Mouse (Mus musculus): ENCODE data around the gene Mboat1.

Gene Mboat1

DNA sequence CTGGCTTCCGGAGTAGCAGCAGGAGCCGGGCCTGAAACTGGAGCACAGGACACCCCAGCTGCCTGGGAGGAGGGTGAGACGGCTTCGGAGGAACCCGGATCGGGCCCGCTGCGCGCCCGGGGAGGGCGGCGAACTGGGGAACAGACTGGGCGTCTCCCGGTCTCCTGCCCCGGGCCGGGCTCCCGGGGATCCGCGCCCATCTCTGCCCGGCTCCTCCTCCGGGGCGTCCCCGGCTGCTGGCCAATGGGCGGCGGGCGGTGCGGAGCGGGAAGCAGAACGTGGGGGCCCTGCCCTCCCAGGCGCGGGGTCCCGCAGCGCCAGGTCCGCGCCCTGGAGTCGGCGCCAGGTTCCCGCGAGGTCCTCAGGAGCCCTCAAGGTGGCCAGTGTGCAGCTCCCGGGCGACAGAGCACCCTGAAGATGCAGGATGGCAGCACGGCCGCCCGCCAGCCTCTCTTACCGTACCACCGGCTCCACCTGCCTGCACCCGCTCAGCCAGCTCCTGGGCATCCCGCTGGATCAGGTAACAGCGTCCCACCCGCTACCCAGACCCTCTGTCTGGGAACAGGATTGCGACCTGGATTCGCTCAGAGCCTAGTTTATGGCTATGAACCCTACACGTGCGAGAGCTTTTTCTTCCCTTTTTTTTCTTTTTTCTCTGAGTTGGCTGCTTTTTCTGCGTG lies at the start of gene Mboat1:
Mboat1 (plus strand) TSS at position 247 of the 680 bp plus-strand sequence.
- DNase-seq = peak; percentile 74 to 87

GRCm38 (mm10) chr13:30093086-30093485 lies 43.2 kb upstream of the Mboat1 start:
- DNase-seq = peak; percentile 1 to 17

DNA sequence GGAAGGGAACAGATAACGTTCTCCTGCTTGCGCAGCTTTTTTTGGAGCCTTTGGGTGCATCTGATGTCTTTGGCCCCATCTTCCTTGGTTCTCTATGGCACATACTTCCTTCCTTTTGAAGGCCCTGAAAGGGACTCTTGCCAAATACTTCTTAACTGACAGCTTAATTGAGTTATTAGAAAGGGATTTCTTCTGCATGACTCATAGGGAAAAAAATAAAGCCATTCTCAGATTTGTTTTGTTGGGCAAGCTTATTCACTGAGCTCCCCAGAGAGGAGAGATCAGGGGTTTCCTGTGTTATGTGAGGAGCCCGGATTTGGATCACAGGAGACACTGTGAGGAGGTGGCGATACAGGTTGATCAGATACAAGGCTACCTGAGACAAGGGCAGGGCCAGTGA lies 40.4 kb upstream of the Mboat1 start:
- DNase-seq = peak in 1 of 2 experiments; percentile 14

DNA sequence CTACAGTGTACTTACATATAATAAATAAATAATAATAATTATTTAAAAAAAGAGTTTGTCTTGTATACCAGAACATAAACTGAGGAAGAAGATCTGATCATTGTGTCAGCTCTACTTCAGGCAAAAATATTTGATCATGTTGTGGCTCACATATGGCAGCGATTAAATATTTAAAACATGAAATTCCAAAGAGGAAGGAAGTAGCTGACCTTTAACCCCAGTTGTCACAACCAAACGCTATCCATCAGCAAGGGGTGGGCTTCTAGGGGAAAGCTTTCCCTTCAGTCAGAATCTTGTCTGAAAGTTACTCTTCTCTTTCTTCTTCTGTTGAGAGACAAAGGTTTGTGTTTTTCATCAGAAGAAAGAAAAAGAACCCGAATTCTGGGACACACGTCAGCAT lies 39.8 kb upstream of the Mboat1 start:
- no peak for DNase-seq

GRCm38 (mm10) chr13:30109001-30109600 lies 27.2 kb upstream of the Mboat1 start:
- DNase-seq = no peak

- DNase-seq = no peak
These were observed 20.5 kb upstream of the Mboat1 start for GRCm38 (mm10) chr13:30115792-30116191.

DNA sequence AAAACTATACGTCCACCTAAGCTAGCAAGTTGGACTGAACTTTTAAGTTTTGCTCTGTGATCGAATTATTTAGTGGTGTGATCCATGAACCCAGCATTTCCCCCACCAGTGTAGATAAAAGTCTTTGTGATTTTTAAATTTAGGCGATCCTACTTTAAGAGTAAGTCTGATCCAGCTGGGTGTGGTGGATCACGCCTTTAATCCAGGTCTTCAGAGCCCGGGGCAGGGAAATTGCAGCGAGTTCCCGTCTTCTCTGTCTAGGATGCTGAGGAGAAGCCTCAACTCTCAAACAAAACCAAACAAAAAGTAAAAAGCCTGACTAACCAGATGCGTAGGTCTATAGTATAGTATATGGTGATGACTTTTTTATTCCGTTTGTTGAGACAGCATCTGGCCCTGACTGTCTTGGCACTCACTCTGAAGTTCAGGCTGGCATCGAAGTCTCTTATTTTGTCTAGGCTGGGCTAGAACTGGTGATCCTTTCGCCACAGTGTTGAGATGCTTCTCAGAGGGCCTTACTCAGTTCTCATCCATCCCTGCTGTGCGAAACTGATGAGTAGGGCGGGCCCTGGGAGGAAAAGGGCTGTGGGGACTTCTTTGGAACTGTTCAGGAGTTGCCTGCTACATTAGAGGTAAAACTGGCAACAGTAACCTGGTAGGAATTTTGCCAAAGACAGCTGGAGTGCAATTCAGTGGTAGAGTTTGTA lies 787 bp downstream of the Mboat1 start:
- DNase-seq = no peak

DNA sequence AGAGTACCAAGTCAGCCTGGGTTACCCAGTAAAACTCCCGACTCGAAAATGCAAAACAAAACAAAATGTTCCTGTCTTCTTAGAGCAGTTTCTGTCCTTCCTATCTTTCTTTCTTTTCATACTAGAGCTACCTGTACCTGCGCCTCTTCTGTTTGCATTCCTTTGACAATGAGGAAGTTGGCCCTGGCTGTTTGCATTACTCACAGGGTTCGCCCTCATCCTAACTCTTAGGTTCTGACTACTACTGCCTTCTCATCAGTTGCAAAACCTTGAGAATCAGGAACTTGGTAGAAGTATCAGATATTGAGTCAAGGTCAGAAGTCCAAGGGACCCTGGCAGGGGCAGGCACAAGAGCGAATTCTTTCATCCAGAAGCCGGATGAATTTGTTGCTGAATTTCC lies 1.7 kb downstream of the Mboat1 start:
- DNase-seq = no peak

DNA sequence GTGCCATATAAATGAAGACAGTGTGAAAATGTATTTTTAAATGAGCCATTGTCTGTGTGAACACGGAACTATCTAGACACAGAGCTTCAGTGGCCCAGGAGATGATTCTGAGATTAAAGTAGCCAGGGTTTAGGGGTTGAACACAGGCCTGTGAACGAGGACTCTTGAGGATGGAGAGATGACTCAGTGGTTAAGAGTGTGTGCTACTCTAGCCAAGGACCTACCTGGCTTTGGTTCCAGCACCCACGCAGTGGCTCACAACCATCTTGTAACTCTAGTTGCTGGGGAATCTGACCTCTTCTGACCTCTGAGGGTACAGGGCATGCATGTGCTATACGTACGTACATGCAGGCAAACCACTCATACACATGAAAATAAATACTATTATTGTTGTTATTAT lies 3.9 kb downstream of the Mboat1 start:
- no peak for DNase-seq

DNA sequence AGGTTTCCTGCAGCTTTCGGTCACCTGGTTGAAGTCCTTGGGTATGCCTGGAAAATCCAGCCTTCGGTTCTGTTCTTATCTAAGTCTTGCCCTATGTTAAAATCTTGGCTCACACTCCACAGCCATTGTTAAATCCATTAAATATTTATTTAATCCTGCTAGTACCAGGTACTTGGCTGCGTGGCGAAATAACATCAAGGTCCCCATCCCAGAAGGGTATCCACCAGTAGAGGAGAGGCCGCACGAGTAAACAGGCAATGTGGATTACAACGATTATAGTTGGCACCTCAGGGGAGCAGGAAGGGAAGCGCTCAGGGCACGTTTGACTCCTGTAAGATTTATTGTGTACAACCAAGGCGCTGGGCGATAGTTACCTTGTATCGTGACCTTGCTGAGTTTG lies 4.4 kb downstream of the Mboat1 start:
- DNase-seq = peak in 1 of 2 experiments; percentile 8

- DNase-seq = no peak
These were observed 5.7 kb downstream of the Mboat1 start for GRCm38 (mm10) chr13:30141996-30142395.

- DNase-seq = peak; percentile 31 to 73
These were observed 10.2 kb downstream of the Mboat1 start for GRCm38 (mm10) chr13:30146468-30146867.

DNA sequence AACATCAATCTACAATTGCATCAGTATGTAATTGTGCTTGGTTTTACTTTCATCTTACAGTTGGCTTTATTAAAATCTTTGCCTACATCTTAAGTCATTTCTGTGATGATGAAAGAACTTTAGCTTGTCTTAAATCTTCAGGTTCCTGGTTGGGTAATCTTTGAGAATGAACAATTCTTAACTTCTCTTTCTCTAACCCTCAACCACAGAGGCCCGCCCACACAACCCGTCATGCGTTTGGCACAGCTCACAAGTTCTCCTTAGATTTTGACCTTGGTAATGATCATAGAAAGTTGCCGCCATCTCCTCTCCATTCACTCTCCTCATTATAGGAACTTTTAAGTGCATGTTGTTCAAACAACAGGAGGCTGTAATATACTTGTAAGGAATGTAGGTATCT lies 18.0 kb downstream of the Mboat1 start:
- no peak for DNase-seq

DNA sequence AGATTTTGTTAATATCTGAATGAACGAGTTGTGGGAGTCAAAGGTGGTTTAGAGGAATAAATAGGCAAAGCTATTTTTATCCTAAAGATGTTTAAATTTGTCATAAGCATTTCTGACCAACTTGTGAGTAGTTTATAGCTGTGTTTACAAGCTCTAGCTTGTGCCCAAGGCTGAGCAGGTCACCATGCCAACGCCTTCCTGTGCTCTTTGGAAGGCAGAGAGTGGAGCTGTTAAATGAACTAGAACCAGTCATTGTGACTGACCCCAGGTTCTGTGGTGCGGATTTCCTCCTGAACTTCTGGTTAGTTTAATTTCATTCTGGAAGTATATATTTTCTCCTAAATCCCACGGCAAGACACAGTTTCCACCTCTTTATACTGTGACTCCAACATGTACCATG lies 23.3 kb downstream of the Mboat1 start:
- DNase-seq = peak; percentile 59 to 61

DNA sequence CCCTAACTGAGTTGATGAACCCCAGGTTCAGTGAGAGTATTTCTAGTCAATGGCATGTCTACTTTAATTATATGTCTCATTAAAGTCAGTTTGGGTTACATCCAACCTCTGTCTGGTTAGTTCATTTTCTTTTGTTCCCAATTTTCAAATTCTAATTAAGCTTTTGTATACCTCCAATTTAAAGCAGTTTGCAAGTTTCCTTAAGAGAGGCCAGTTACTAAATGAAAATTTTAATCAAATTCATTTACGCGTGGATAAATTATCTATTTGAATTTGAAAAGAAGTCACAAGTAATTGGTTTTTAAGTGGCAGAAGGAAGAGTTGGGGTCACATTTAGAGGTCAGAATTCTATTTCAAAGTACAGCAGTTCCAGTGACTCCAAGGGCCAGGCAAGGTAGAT lies 27.2 kb downstream of the Mboat1 start:
- DNase-seq = no peak

GRCm38 (mm10) chr13:30166138-30167090 lies 30.1 kb downstream of the Mboat1 start:
- no peak for DNase-seq

DNA sequence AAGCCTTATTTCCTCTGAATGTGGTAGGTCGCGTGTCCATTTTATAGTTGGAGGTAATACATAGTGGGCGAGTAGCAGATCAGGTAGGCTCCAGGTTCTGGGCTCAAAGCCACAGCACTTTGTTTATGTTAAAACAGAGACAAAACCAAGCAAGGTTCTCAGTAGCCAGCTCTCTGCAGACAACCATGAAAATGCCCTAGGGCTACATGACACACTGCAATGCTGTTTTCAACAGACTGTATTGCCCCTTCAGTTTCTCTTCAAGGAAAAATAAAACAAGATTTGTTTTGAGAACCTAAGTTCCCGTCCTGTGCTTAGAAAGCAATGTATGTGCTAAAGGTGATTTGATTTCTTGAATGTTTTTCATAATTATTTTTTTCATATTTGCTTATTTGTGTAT lies 31.2 kb downstream of the Mboat1 start:
- no peak for DNase-seq

GRCm38 (mm10) chr13:30168803-30169202 lies 32.5 kb downstream of the Mboat1 start:
- DNase-seq = no peak

DNA sequence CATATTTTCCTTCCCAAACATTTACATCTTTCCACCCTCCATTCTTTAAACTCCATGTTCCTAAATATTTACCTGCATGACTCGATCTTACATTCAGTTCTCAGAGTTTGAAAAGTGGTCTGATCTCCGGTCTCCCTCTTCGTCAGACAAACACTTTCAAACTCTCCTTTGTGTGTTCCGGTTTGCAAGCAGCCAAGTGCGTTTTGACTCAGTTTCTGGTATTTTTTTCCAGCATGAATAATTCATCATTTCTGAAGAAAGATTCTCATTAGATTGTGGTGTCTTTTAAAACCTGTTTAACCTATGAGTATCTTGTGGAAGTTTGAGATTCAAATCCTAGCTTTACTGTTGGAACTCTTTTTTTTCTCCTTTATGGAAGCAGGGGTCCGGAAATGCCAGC lies 33.8 kb downstream of the Mboat1 start:
- no peak for DNase-seq

GRCm38 (mm10) chr13:30174586-30174985 lies 38.3 kb downstream of the Mboat1 start:
- DNase-seq = no peak

DNA sequence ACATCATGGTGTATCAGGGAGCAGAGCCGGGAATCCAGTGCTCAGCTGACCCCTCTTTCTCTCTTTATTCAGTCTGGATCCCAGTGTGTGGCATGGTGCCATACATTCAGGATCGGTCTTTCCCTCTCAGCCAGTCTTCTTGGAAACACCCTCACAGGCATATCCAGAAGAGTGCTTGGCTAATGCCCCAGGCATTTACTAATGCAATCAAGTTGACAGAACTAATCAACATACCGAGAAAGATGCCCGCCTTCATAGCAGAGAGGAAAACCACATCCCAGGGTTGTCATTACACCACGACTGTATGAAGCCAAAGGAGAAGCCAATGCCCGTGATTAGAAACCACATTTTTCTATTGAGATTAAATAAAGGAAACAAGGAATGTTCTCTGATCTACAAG lies 41.1 kb downstream of the Mboat1 start:
- no peak for DNase-seq

- DNase-seq = no peak
These were observed 49.3 kb downstream of the Mboat1 start for GRCm38 (mm10) chr13:30185549-30185948.

GRCm38 (mm10) chr13:30185959-30186358 lies 49.7 kb downstream of the Mboat1 start:
- no peak for DNase-seq
